Mouse (Mus musculus) adrenal gland (tissue): Measurements from ENCODE around the gene Col13a1.

Source experiments
- intact Hi-C: fragments of 180-260 bp; cut with DNase I; formaldehyde crosslinking; loops from one replicate; pipeline ENCODE4 v1.15.1; 2025

Col13a1 gene

DNA sequence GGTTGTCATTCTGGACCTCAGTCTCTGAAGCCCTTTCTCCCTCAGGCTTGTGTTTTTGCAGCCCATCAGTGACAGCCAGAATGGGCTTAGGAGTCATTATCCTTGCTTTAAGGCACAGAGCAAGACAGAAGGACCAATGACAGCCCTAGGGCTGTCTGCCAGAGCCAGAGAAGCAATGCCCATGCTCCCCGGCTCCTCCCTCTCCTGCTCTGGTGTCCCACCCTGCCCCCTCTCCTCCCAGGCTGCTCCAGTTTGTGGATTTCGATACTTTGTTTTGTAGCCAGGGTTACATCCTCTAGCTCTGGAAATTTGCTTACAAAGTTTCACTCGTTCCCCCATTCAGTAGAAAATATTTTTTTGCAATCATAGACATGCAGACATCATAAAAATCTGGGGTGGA is 69.9 kb downstream of the Col13a1 start:
- intact Hi-C loops: no loop called here

DNA sequence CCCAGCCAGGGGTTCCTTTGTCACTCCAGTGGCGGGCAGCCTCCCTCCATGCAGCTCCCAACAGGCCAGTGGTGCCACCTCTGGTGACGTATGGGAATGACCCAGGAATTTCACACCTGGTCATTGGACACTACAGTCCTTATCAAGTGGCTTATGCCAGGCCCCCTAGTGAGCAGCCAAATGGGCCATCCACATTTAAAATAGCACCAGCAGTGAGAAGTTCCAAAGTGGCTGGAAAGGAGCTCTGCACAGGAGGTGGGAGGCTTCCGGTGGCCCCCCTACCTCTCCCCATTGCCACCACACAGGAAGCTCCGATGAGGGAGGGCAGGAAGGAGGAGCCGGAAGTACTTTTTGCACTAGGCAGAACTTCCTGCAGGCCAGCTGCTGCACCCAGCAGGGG is 72.7 kb downstream of the Col13a1 start:
- intact Hi-C loops: no loop called here

DNA sequence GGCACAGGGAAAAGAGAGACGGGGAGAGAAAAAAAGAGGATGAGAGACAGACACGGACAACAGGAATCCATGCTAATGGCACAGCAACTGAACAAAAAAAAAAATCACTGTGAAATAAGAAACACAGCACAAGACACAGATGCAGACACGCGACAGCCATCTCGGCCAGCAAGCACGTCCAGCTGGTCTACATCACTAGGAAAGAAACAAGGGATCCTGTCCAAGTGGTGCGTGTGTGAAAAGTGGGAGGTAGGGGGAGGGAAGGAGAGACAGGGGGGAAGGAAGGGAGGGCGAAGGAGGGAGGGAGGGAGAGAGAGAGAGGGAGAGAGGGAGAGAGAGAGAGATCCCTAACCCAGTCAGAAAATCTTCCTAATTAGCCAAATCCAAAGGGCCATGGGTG is 73.6 kb downstream of the Col13a1 start:
- intact Hi-C loops: no loop called here

DNA sequence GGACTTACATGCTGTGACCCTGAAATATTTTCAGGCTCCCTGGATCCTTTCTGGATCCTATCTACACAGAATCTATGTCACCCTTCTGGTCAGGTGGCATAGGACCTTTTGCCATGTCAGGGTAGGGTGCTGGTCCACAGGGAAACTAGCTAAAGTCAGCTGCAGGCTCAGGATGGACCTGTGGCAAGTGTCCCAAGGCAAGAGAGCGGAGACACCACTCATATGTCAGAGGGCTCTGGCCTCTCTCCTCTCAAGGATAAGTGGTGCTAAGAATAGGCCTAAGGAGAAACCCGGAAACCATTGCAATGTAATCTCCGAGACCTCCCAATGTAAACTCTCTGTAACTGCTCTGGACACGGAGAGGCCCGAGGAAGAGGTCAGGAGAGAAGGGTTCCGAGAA is 80.8 kb downstream of the Col13a1 start:
- intact Hi-C loops: no loop called here

DNA sequence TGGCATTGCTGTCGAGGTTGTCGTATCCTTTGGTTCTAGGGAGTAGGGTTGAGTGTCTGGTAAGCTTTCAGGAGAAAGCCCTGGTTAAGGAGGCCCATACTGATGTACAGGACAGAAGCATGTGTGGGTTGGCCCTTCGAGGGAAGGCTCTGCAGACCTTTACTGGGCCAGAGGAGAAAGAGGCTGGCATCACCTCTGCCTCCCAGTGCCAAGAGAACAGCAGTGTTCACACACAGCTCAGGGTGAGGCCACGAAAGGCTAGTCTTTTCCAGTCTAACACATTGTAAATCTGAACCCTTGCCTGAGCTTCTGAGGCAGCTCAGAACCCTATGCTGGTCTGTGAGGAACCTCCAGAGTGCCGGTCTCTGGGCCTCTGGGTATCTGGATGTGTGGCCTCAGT is 84.3 kb downstream of the Col13a1 start:
- intact Hi-C loops: no loop called here

DNA sequence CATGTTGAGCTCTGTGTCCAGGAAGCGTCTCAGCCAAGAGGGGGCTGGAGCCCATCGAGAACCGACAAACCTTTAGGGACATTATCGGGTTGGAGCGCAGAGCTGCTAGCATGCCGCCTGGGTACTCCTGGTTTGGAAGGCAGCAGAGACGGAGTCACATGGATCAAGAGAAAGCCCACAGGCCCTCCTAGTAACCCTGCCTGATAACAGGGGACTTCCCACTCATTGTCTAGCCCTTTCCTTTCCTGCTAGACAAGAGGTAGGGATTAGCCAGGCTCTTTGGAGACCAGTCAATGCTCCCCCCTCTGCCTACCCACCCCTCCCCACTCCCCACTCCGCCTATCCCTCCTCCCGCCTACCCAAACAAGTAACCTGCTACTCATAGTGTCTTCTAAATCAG is 87.8 kb downstream of the Col13a1 start:
- intact Hi-C loops: no loop called here

DNA sequence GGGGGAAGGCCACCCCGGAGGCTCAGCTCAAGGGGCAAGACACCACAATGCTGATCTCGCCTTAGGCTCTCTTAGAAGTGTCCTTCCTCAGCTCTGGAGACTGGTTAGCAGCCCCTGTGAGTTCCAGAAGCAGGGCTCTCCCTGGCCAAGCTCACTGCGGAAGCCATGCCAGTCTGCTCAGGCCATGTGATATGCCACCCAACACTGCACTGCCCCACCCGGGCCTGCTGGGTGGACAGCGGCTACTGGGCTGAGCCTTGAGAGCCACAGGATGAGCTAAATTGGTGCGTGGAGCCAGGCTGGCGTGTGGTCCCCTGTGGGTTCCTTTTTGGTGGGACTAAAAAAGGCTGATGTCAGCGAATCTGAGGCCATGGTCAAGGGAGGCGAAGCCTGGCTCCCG is 88.6 kb downstream of the Col13a1 start:
- intact Hi-C loops: no loop called here

DNA sequence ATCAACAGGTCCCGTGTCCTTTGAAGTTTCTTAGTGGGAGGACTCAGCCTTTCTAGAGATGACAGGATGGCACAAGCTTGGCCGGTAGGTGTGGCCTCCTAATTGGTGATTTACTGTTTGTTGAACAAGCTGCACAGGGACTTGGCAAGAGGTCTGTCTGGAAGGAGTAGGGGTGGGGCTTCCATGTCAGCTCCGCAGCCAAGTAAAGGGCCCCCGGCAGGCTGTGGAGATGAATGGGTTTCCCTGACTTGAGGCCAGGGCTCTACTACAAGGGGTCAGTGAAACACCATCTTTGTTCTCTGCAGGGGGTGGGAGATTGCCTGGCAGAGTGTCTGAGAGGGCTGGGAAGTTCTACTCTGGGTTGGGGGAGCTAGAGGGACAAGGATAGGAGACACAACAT is 99.5 kb downstream of the Col13a1 start:
- intact Hi-C loops: loop anchor here (2.0 kb wide), 1 partner anchor 97 kb away; no protein-coding TSS in a partner anchor

DNA sequence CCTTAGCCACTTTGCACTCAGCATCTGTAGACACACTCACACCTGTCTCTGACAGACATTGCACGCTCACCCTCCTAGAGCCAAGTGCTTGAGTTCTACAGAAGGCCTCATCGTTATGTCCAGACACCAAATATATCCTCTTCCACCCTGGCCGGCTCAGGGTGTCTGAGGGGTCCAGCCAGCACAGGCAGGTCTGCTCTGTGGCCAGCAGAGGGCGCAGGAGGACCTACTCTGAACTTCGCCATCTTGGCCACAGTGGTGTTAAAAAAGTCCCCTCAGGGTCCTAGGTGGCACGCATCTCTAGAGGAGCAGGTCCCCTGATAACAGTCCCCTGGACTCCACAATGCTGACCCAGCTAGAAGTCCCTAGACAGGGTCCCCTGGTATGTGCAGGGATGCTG is 101.1 kb downstream of the Col13a1 start:
- intact Hi-C loops: loop anchor here (2.0 kb wide), 1 partner anchor 99 kb away; no protein-coding TSS in a partner anchor

DNA sequence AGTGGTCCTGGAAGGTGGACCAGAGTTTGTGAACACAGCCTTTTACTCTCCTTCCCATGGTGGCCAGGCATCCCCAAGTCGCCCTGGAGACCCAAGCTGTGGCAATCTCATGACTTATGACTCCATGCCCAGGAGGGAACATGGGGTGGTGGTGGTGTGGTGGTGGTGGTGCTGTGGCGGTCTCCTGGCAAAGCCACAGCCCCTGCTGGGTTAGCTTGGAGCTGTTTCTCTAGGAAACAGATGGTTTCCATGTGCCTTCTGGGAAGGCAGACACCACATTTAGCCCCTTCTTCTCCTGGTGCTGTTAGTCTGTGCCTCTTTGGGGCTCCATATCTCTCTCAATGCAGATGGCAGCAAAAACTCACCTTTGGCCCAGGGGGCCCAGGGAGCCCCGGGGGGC is 109.1 kb downstream of the Col13a1 start:
- intact Hi-C loops: no loop called here

DNA sequence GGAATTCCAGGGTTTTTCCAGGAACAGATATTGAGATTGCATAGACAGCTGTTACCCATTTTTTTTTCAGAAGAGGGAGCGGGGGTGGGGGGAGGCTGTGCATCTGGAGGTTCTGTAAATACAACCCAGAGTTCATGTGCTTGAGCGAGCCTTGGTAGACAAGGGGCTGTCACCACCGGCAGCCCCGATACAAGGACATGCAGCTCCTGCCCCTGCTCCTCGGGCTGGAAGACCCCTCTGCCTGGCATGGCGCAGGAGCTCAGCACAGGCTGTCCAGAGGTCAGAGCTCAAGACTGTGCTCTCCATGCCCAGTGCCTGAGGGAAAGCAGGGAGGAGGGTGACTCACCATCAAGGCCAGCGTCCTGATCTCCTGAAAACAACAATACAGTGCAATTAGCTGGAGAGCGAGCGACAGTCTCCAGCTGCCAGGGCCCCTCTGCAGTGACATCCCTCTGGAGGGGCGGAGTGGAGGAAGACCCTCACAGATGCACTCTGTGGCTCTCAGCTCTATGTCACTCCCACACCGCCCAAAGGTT is 112.8 kb downstream of the Col13a1 start:
- intact Hi-C loops: no loop called here

DNA sequence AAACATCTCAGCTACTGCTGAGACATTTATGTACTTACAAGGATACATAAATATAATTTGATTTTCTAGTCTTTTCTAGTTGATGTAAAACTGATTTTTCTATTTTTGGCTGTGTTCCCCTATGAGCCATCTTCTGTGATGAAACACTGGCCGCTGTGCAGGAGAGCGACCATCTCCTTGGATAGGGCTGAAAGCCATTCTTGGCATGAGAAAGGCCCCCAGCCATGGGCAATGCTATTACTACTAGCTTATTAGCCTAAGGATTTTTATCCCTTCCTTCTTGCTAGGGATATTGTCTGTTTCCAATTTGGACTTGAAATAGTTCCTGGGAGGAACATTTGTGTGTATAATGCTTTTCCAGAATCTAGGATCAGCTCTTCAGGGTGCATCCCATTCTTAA is 119.5 kb downstream of the Col13a1 start:
- intact Hi-C loops: no loop called here

DNA sequence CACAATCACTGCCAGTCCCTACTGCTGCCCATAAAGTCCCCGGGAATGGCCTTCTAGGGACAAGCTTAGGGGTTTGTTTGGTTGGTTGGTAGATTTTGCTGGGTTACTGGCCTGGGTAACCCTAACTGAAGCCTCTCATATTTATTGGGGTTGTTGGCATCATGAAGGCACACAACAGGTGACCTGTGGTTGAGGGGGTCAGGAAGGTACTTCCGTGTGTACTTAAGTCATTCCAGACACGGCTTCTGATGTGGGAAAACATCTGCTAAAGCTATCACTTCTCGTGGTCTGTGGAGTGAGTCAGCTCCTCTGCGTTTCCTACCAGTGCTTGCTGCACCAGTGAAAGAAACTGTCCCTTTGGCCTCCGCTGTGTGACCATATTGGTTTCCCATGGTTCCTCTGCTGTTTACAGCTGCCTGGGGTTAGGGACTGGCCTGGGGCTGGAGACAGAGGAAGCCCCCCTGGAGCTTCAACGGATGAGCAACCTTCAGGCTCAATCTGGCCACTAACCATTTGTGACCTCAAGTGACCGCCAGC is 123.7 kb downstream of the Col13a1 start:
- intact Hi-C loops: no loop called here

DNA sequence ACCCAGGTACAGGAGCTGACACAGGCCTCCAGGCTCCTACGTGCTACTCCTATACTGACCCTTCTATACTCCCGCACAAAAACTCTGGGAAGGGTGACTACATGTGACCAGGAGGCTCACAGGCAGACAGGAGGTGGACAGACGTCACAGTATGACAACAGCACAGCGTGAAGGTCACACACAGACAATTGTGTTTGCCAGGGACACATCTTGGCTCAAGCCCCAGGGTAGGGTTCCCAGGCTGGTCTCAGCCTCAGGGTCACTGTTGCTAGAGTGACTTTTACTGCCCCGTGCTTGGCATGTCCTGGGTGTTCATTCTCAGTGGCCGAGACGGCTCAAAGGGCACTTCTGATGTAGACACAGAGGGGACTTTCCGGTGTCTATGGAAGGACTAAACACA is 126.1 kb downstream of the Col13a1 start:
- intact Hi-C loops: no loop called here

DNA sequence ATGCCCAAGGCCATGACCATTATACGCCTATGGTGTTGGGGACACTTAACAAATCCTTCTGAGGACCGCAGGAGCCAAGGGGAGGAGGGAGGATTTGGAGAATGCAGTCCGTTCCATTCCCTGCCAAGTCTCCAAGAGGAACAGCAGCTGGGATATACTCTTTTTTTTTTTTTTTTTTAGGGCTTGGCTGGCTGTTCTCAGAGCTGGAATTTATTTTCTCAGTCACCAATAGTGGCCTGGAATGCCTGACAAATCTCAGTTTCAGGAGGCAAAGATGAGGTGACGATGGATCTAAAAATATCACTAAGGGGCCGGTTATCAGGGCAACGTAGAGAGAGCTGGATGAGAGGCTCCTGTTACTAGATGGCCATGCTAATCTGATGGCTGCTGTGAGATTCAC is 130.4 kb downstream of the Col13a1 start:
- intact Hi-C loops: no loop called here

DNA sequence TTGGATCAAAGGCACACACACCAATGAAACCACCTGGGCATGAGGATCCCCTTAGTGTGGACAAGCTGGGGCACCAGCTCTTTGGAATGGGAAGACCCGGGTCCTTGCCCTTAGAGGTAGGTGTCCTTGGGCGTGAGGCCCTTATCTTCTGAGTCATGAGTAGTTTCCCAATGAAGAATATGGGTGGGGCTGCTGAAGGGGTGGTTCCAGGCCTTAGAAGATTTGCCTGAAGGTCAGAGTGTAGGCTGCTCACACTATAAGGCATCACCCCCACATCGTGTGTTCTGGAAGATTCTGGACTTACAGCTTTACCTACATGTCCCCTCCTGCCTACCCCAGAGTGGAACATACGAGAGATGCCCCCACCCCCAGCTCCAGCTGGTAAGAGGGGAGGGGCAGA is 133.4 kb downstream of the Col13a1 start:
- intact Hi-C loops: no loop called here

DNA sequence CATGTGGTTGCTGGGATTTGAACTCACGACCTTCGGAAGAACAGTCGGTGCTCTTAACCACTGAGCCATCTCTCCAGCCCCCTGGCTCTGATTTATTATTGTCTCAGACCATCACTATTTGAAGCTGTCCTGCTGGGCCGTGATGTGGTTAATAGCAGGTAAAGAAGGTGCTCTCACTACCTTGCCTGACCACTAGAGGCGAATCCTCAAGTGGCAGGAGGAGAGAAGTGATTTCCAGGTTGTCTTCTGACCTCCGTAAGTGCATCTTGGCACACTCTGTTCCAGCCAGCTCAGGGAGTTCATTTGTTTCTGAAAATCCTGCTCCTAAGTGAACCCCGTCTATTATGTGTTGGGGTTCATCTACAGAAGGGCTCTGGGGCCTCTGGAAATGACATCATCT is 134.4 kb downstream of the Col13a1 start:
- intact Hi-C loops: no loop called here

DNA sequence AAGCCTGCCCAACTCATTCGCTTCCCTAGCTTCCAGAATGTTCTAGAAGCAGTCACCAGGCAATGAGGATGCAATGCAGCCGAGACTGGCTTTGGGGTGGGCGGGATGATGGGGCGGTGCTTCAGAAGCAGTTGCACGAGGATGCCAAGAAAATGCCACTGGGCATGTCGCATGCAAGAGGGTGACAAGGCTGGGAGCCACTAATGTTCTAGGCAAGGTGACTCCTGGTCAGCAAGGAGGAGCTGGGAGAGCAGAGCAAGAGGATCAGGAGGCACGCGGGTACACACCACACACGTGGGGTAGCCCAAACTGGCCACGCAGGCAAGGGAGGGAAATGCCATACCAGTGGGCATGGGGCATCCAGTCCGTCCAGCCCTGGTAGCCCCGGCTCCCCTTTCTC is 136.6 kb downstream of the Col13a1 start:
- intact Hi-C loops: no loop called here

DNA sequence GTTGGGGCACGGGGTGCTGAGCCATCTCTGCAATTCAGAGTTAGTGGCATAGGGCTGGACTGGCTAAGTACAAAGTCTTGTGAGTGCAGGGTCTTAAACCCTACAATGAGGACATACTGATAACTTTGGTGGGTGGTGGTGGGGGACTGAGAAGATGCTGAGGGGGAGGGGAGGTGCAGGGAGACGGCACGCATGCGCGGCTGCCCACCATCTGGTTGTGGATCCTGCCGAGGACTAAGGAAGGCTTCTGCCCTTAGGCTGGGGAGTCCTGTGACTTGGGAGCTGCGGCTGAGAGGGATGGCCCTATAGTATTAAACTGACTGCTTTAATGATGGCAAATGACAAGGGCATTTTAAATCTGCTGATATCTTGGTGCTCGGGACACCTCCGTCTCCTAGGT is 139.6 kb downstream of the Col13a1 start:
- intact Hi-C loops: loop anchor here (5.0 kb wide), 2 partner anchors 153 to 263 kb away; no protein-coding TSS in a partner anchor

DNA sequence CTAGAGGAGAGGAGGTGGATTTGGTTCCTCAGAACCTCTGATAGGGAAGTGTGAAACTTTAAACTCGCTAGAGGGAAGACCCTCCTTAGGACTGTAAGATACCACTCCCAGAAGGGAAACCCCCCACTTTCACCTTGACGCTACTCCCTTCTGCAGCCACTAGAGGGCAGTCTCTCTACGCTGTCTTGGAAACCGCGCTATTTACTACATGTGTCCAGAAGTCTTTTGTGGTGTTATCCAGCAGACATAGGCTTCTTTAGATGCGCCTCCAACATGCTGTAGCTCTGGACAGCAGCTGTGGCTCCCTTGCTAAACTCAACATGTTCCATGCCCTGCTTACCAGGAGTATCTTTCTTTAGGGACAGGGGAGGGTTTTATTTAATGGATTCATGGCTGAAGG is 140.1 kb downstream of the Col13a1 start:
- intact Hi-C loops: loop anchor here (5.0 kb wide), 2 partner anchors 154 to 264 kb away; no protein-coding TSS in a partner anchor

DNA sequence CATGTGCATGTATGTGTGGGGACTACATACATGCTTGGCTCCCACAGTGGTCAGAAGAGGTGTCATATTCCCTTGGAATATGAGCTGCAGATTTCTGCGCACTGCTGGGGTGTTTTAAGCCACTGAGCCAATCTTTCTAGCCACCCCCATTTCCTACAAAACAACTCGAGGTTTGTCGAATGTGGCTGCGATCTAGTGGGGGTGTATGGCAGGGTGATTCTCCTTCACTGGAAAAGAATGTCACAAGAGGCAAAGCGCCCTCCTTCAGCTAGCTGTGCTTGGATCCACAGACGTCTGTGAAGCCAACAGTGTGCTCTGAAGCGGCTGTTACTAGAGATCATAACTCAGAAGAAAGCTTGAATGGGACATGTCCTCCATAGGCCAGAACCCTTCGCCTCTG is 141.6 kb downstream of the Col13a1 start:
- intact Hi-C loops: loop anchor here (5.0 kb wide), 2 partner anchors 155 to 265 kb away; no protein-coding TSS in a partner anchor

DNA sequence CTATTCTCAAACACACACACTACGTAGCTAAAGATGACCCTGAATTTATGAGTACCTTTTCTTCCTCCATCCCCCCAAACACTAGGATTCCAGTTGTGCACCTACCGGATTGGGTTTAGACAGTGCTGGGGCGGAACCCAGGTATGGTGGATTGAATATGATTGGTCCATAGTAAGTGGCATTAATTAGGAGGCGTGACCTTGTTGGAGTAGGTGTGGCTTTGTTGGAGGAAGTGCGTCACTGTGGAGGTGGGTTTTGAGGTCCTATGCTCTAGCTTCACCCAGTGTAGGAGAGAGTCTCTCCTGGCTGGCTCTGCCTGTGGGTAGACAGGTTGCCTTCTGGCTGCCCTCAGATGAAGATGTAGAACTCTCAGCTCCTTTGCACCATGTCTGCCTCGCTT is 144.6 kb downstream of the Col13a1 start:
- intact Hi-C loops: no loop called here

DNA sequence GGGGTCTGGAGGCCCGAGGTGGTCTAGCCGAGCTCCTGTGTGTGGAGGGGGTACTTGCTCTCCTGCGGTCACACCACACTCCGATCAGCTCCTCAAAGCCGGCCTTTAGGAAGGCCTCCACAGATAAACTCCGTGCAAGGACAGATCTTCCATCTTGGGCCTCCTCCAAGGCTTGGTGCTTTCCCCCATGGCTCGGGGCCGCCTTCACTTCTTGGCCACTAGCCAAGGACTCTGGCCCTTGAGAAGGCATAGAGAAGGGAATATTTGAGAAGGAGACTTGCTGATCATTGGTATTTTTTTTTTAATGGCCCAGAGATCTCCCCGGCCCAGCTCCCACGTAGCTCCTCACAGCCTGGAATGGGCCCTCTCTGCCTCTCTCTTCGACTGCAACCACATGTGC is 146.2 kb downstream of the Col13a1 start:
- intact Hi-C loops: no loop called here

DNA sequence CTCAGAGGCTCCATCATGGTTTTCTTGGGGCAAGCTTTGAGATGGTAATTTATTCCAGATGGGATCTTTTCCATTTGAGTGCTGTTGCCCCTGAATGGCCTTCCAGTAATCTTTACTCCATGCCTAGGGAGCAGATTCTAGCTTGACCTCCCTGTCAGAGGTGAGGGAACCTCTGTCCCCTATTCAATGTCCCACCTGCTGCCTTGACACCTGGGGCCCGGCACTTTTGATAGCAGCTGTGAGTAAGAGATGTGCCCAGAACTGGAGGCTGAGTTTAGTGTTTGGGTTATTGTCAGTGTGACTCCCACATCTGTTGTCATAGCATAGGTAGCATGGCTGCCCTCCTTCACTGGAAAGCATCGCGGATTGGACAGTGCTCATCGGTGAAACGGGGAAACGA is 147.2 kb downstream of the Col13a1 start:
- intact Hi-C loops: no loop called here
